Mouse (Mus musculus) adrenal gland, adult (tissue): Measurements from ENCODE around the gene 4930550C14Rik.
A peak's percentile ranks its signal among the peaks of the same experiment; 100 is the strongest.

ENCODE experiments used
- DNase-seq, 2 experiments: peaks; one replicate each; pipeline ENCODE4 v3.0.0; 2022 to 2023; ENCODE audit warnings: low spot score in 1 of 2; ENCODE audit not compliant: inconsistent age in 2 of 2

4930550C14Rik gene

GRCm38 (mm10) chr9:53402291-53402711 lies at the start of gene 4930550C14Rik:
4930550C14Rik (plus strand) TSS chr9:53402325.
- DNase-seq = peak; percentile 66 to 88

- DNase-seq = no peak
These were observed 49.0 kb upstream of the 4930550C14Rik start for GRCm38 (mm10) chr9:53353161-53353560.

- no peak for DNase-seq
These were observed 45.6 kb upstream of the 4930550C14Rik start for GRCm38 (mm10) chr9:53356219-53357155.

GRCm38 (mm10) chr9:53371339-53371738 lies 30.8 kb upstream of the 4930550C14Rik start:
- DNase-seq = no peak

GRCm38 (mm10) chr9:53375907-53376306 lies 26.2 kb upstream of the 4930550C14Rik start:
- peak; percentile 35 to 74 for DNase-seq

- peak in 1 of 2 experiments; percentile 40 for DNase-seq
These were observed 25.3 kb upstream of the 4930550C14Rik start for GRCm38 (mm10) chr9:53376820-53377219.

GRCm38 (mm10) chr9:53377597-53377996 lies 24.5 kb upstream of the 4930550C14Rik start:
- no peak for DNase-seq

GRCm38 (mm10) chr9:53378171-53378570 lies 24.0 kb upstream of the 4930550C14Rik start:
- no peak for DNase-seq

- DNase-seq = no peak
These were observed 21.5 kb upstream of the 4930550C14Rik start for GRCm38 (mm10) chr9:53380595-53380994.

GRCm38 (mm10) chr9:53381113-53381615 lies 21.0 kb upstream of the 4930550C14Rik start:
- DNase-seq = no peak

GRCm38 (mm10) chr9:53383951-53384866 lies 17.9 kb upstream of the 4930550C14Rik start, which contains the start of gene Kdelc2:
Kdelc2 (plus strand) TSS chr9:53384025.
- peak; percentile 82 to 95 for DNase-seq

- no peak for DNase-seq
These were observed 17.3 kb upstream of the 4930550C14Rik start for GRCm38 (mm10) chr9:53384873-53385272.

- peak in 1 of 2 experiments; percentile 68 for DNase-seq
These were observed 14.7 kb upstream of the 4930550C14Rik start for GRCm38 (mm10) chr9:53387431-53387830.

GRCm38 (mm10) chr9:53389109-53389508 lies 13.0 kb upstream of the 4930550C14Rik start:
- no peak for DNase-seq

- no peak for DNase-seq
These were observed 12.0 kb upstream of the 4930550C14Rik start for GRCm38 (mm10) chr9:53390136-53390535.

GRCm38 (mm10) chr9:53397685-53398387 lies 4.3 kb upstream of the 4930550C14Rik start:
- no peak for DNase-seq

GRCm38 (mm10) chr9:53398388-53398700 lies 3.8 kb upstream of the 4930550C14Rik start:
- peak; percentile 46 to 85 for DNase-seq

GRCm38 (mm10) chr9:53399537-53399936 lies 2.6 kb upstream of the 4930550C14Rik start:
- DNase-seq = peak in 1 of 2 experiments; percentile 19

- DNase-seq = no peak
These were observed 1.4 kb upstream of the 4930550C14Rik start for GRCm38 (mm10) chr9:53400696-53401095.

GRCm38 (mm10) chr9:53401146-53401545 lies 979 bp upstream of the 4930550C14Rik start:
- no peak for DNase-seq

GRCm38 (mm10) chr9:53402991-53403390 lies 866 bp downstream of the 4930550C14Rik start:
- DNase-seq = no peak
